Comparison of ENCODE assay signal across 9 mouse cellular contexts in genomic region chr5:28209549-28210431, GRCm38 (mm10). TPM values are rescaled to one million over a fixed set of nuclear protein-coding genes. Genes with fewer than 3 reads are reported as not detected.
A peak's percentile ranks its signal among the peaks of the same experiment; 100 is the strongest.
DNase-seq lines count a peak whose midpoint lies in the region; ATAC-seq lines count a peak whose summit lies in the region.
"Had no signal": no experiment of that assay in that cellular context is flagged by ENCODE, and none has a peak within 500 bp of the region (broad histone marks: within the 10 kb centered on the region; RNA-seq: fewer than 3 reads in every experiment).

No protein-coding gene starts in this region.

- no peaks in the 10 kb centered on the region for H3K4me1 ChIP-seq in heart, embryonic 14.5 days (ENCODE audit: control insufficient read depth in 2 of 2, insufficient read depth in 2 of 2, low read length in 2 of 2)
- peaks cover 9% of the 10 kb centered on the region for H3K4me1 ChIP-seq in hindbrain, embryonic 16.5 days (ENCODE audit: control insufficient read depth, insufficient read depth, low read depth, low read length)
- H3K4me1 ChIP-seq in liver, embryonic 13.5 days (replicated peaks): peaks cover 10% of the 10 kb centered on the region
- peaks cover 4% of the 10 kb centered on the region; the same call in 1 of the 2 replicates for H3K4me1 ChIP-seq in stomach, embryonic 15.5 days

- under 1% methylated on average over 76 of the region's 80 CpGs for WGBS in heart, embryonic 14.5 days
- WGBS in hindbrain, embryonic 16.5 days: under 1% methylated on average over 76 of the region's 80 CpGs
- 1% methylated on average over 80 of the region's 80 CpGs for WGBS in liver, embryonic 13.5 days (ENCODE audit: insufficient replicate concordance)
- under 1% methylated on average over 76 of the region's 80 CpGs for WGBS in stomach, embryonic 15.5 days

- no peak overlapping the region for H3K9ac ChIP-seq in heart, embryonic 14.5 days (ENCODE audit: low read length)
- peak overlapping the region; percentile 61 for H3K9ac ChIP-seq in hindbrain, embryonic 16.5 days (ENCODE audit: low read depth, low read length)
- no peak overlapping the region for H3K9ac ChIP-seq in liver, embryonic 13.5 days
- H3K9ac ChIP-seq in stomach, embryonic 15.5 days: no peak overlapping the region

- peak overlapping the region; percentile 29 to 41 for H3K4me3 ChIP-seq in heart, embryonic 14.5 days (ENCODE audit: control insufficient read depth in 1 of 2, insufficient read depth in 1 of 2, low read depth in 1 of 2, low read length in 2 of 2)
- peak overlapping the region; percentile 47 for H3K4me3 ChIP-seq in hindbrain, embryonic 16.5 days (ENCODE audit: low read length)
- peak overlapping the region; percentile 35 for H3K4me3 ChIP-seq in liver, embryonic 13.5 days (replicated peaks)
- H3K4me3 ChIP-seq in stomach, embryonic 15.5 days (replicated peaks): peak overlapping the region; percentile 36

- peaks cover 87% of the 10 kb centered on the region for H3K27me3 ChIP-seq in heart, embryonic 14.5 days (ENCODE audit: control insufficient read depth, insufficient read depth, low read length)
- peaks cover 27% of the 10 kb centered on the region for H3K27me3 ChIP-seq in hindbrain, embryonic 16.5 days (replicated peaks; ENCODE audit: control insufficient read depth, insufficient read depth, low read length)
- H3K27me3 ChIP-seq in liver, embryonic 13.5 days: peaks cover 89% of the 10 kb centered on the region
- H3K27me3 ChIP-seq in stomach, embryonic 15.5 days (replicated peaks): peaks cover 67% of the 10 kb centered on the region

- intact Hi-C loops in heart, postnatal 25 days (cut with DNase I): no loop called here

- peak overlapping the region; percentile 63 for H3K4me2 ChIP-seq in heart, embryonic 14.5 days (ENCODE audit: low read length)
- H3K4me2 ChIP-seq in hindbrain, embryonic 16.5 days (ENCODE audit: low read length): peak overlapping the region; percentile 79
- peak overlapping the region; percentile 47 for H3K4me2 ChIP-seq in liver, embryonic 13.5 days
- H3K4me2 ChIP-seq in stomach, embryonic 15.5 days: peak overlapping the region; percentile 59

- no peaks in the 10 kb centered on the region for H3K36me3 ChIP-seq in heart, embryonic 14.5 days (ENCODE audit: control insufficient read depth, insufficient read depth, low read length)
- H3K36me3 ChIP-seq in hindbrain, embryonic 16.5 days (ENCODE audit: control insufficient read depth, insufficient read depth, low read length): no peaks in the 10 kb centered on the region
- H3K36me3 ChIP-seq in liver, embryonic 13.5 days: no peaks in the 10 kb centered on the region
- no peaks in the 10 kb centered on the region for H3K36me3 ChIP-seq in stomach, embryonic 15.5 days

- H3K9me3 ChIP-seq in heart, embryonic 14.5 days (ENCODE audit: control insufficient read depth, low read length): no peaks in the 10 kb centered on the region
- no peaks in the 10 kb centered on the region for H3K9me3 ChIP-seq in hindbrain, embryonic 16.5 days (ENCODE audit: control insufficient read depth, low read length)
- H3K9me3 ChIP-seq in liver, embryonic 13.5 days (replicated peaks): no peaks in the 10 kb centered on the region
- H3K9me3 ChIP-seq in stomach, embryonic 15.5 days: no peaks in the 10 kb centered on the region

- no peak for ATAC-seq in heart, embryonic 14.5 days (ENCODE audit: insufficient number of reproducible peaks, insufficient read depth, low FRiP score, low read depth)
- peak; percentile 81 for ATAC-seq in hindbrain, embryonic 16.5 days
- no peak for ATAC-seq in liver, embryonic 13.5 days (ENCODE audit: low read depth)
- no peak for ATAC-seq in stomach, embryonic 15.5 days (ENCODE audit: insufficient read depth, low FRiP score, low read depth)

- DNase-seq in heart, postnatal 25 days (ENCODE audit: low spot score): no peak
- peak; percentile 34 to 77 for DNase-seq in cerebellum, postnatal 4 days (ENCODE audit: low spot score in 2 of 2)
- no peak for DNase-seq in liver, embryonic 13.5 days
- DNase-seq in adipocyte (ENCODE audit: low spot score): no peak
- DNase-seq in spleen, postnatal 4 days (ENCODE audit: low spot score in 2 of 2): no peak

- no peak overlapping the region for H3K27ac ChIP-seq in heart, embryonic 14.5 days (replicated peaks in 1 of 2; ENCODE audit: control insufficient read depth in 1 of 2, insufficient read depth in 1 of 2, low read depth in 2 of 2, low read length in 2 of 2)
- H3K27ac ChIP-seq in hindbrain, embryonic 16.5 days (ENCODE audit: low read depth, low read length): peak overlapping the region; percentile 74
- H3K27ac ChIP-seq in liver, embryonic 13.5 days: no peak overlapping the region
- no peak overlapping the region for H3K27ac ChIP-seq in stomach, embryonic 15.5 days
- H3K27ac ChIP-seq: macrophage had no signal

RNA-seq across cellular contexts. Expression of gene Cnpy1, which starts 35.8 kb away (rescaled TPM):
- polyA plus RNA-seq in heart, embryonic 14.5 days (2014; fragmentation: Nextera tagmentation; extraction: Ambion mirVana): not detected in 2 replicates
- total RNA-seq in heart, postnatal 25 days (2021): not detected
- polyA plus RNA-seq in hindbrain, embryonic 16.5 days (2015; fragmentation: Nextera tagmentation; extraction: Ambion mirVana): 25.0 and 35.3 TPM in 2 replicates
- 0.03 TPM in 1 of 2 replicates, not detected in the other for polyA plus RNA-seq in liver, embryonic 13.5 days (2015; fragmentation: Nextera tagmentation; extraction: Ambion mirVana)
- polyA plus RNA-seq in stomach, embryonic 15.5 days (2015; fragmentation: Nextera tagmentation; extraction: Ambion mirVana): 0.21 and 0.39 TPM in 2 replicates
- polyA plus RNA-seq: macrophage had no signal

RNA-seq across cellular contexts. Expression of gene En2, which starts 44.3 kb away (rescaled TPM):
- polyA plus RNA-seq in heart, embryonic 14.5 days (2014; fragmentation: Nextera tagmentation; extraction: Ambion mirVana): not detected in 2 replicates
- not detected for total RNA-seq in heart, postnatal 25 days (2021)
- 0.40 and 0.55 TPM in 2 replicates for polyA plus RNA-seq in hindbrain, embryonic 16.5 days (2015; fragmentation: Nextera tagmentation; extraction: Ambion mirVana)
- not detected in 2 replicates for polyA plus RNA-seq in liver, embryonic 13.5 days (2015; fragmentation: Nextera tagmentation; extraction: Ambion mirVana)
- not detected in 2 replicates for polyA plus RNA-seq in stomach, embryonic 15.5 days (2015; fragmentation: Nextera tagmentation; extraction: Ambion mirVana)
- polyA plus RNA-seq: macrophage had no signal

Comparison
In these comparisons a context has a peak if more than half of its experiments do, and no peak if none do; other contexts are left out.
1. DNase-seq: peak in cerebellum, postnatal 4 days (2 of 2); none in heart, postnatal 25 days (single experiment), liver, embryonic 13.5 days (single experiment), adipocyte (single experiment) and spleen, postnatal 4 days (0 of 2).
2. RNA of gene Cnpy1, which starts 35.8 kb away (polyA plus RNA-seq): 25.0 to 35.3 TPM in hindbrain, embryonic 16.5 days; 0.21 to 0.39 TPM in stomach, embryonic 15.5 days, 0.03 TPM in liver, embryonic 13.5 days and not detected in heart, embryonic 14.5 days; every median in the first group is over 10 times any median in the second.
3. Peak in every context shown above with its lines, with median percentiles within 50 percentile points of each other: H3K4me2 ChIP-seq and H3K4me3 ChIP-seq.